Mouse (Mus musculus) cortical plate, adult 2 months (tissue): Measurements from ENCODE around the gene Agtpbp1.

Experiments used
- CTCF ChIP-seq: fragments of 200-500 bp; IDR thresholded peaks from 2 replicates; pipeline ENCODE4 v1.5.1; 2011; ENCODE audit warnings: mild to moderate bottlenecking, control low read depth, low read length; ENCODE audit not compliant: insufficient read depth; ENCODE audit errors: extremely low read depth
- POLR2A ChIP-seq: fragments of 200-500 bp; IDR thresholded peaks from 2 replicates; pipeline ENCODE4 v1.6.1; 2011; ENCODE audit warnings: mild to moderate bottlenecking, low read length, control low read depth; ENCODE audit not compliant: insufficient read depth; ENCODE audit errors: extremely low read depth

GRCm38 (mm10) chr13:59454001-59454785 lies 130.8 kb downstream of the Agtpbp1 start:
- no peak for TF ChIP-seq CTCF
- TF ChIP-seq POLR2A, result no peak
